Mouse (Mus musculus) liver, adult 2 months (tissue): ENCODE data around the gene Pes1. TPM values are rescaled to one million over a fixed set of nuclear protein-coding genes. Genes with fewer than 3 reads are reported as not detected.
"Not testable (repeated sequence)": the region's sequence is repeated elsewhere in the genome, so short reads cannot be mapped to it uniquely, and the experiment has no call there.

ENCODE experiments used
- DNase-seq: peaks from one replicate; pipeline ENCODE4 v3.0.0-alpha.2; 2011; ENCODE audit warnings: low read depth, low spot score; ENCODE audit errors: extremely low read depth
- H3K27ac ChIP-seq: fragments of 200-500 bp; replicated peaks from 2 replicates; pipeline ENCODE4 v1.5.1; 2012; ENCODE audit warnings: low read depth, mild to moderate bottlenecking, control low read depth, inconsistent platforms, low read length; ENCODE audit not compliant: insufficient read depth
- H3K27me3 ChIP-seq: fragments of 200-500 bp; 2 replicates; pipeline ENCODE4 v1.6.1; 2012; ENCODE audit warnings: mild to moderate bottlenecking, moderate library complexity, low read length, inconsistent platforms; ENCODE audit not compliant: control insufficient read depth, insufficient read depth
- H3K36me3 ChIP-seq: fragments of 200-500 bp; 2 replicates; pipeline ENCODE4 v1.6.1; 2012; ENCODE audit warnings: low read length, inconsistent platforms; ENCODE audit not compliant: control insufficient read depth, insufficient read depth
- H3K4me1 ChIP-seq: fragments of 200-500 bp; 2 replicates; pipeline ENCODE4 v1.6.1; 2011; ENCODE audit warnings: low read length; ENCODE audit not compliant: control insufficient read depth, insufficient read depth
- H3K4me3 ChIP-seq: fragments of 200-500 bp; 2 replicates; pipeline ENCODE4 v1.5.1; 2011; ENCODE audit warnings: low read depth, mild to moderate bottlenecking, control low read depth, low read length, moderate library complexity; ENCODE audit not compliant: insufficient read depth
- H3K79me2 ChIP-seq: fragments of 200-500 bp; 2 replicates; pipeline ENCODE4 v1.6.1; 2012; ENCODE audit warnings: inconsistent platforms, mild to moderate bottlenecking, low read length, moderate library complexity; ENCODE audit not compliant: control insufficient read depth, insufficient read depth
- H3K9ac ChIP-seq: fragments of 200-500 bp; 2 replicates; pipeline ENCODE4 v1.6.1; 2012; ENCODE audit warnings: low read depth, mild to moderate bottlenecking, control low read depth, inconsistent platforms, low read length
- CTCF ChIP-seq: fragments of 200-500 bp; IDR thresholded peaks from 2 replicates; pipeline ENCODE4 v1.5.1; 2011; ENCODE audit warnings: low read depth, low read length, control low read depth
- POLR2A ChIP-seq: fragments of 200-500 bp; IDR thresholded peaks from 2 replicates; pipeline ENCODE4 v1.6.1; 2011; ENCODE audit warnings: low read length, control low read depth; ENCODE audit not compliant: insufficient read depth; ENCODE audit errors: extremely low read depth
- WGBS: fragments of 180-500 bp; shearing (Covaris S2); methylation state at CpG from one replicate; pipeline ENCODE4 v1.1.7; 2018; 5-methylcytosine and 5-hydroxymethylcytosine counted together
- polyA plus RNA-seq: library from polyadenylated mRNA; depleted of rRNA; stranded (reverse); fragments of >200 nt; gene quantifications from 2 replicates; pipeline ENCODE4 v1.2.3, GENCODE M21; 2012
- total RNA-seq: library from RNA; depleted of rRNA; stranded (reverse); fragments of >200 nt; gene quantifications from 2 replicates; pipeline ENCODE4 v1.2.3, GENCODE M21; 2014

Pes1 gene
- total and polyA plus RNA-seq, 2 experiments: 20.8 to 22.2 TPM

DNA sequence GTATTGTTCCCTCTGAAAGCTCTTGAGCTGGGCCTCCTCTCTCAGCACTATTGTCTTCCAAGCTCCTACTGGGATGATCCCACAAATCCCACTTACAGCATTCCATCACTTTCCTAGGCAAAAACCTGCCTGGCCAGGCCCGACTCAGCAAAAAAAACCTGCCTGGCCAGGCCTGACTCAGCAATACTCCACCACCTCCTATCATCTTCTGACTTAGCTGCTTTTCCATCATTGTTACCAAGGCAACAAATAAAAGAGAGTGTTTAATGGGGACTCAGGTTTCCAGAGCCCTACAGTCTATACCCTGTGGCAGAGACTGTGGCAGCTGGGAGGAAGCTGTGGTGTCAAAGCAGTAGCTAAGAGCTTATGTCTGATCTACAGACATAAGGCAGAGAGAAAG lies 48.8 kb downstream of the Pes1 start:
- H3K36me3 ChIP-seq: no peaks in the 10 kb centered on the region
- 0 out of 2 replicates have a peak, but pooled peaks cover 1% of the 10 kb centered on the region for H3K4me1 ChIP-seq
- no peak overlapping the region for H3K9ac ChIP-seq
- DNase-seq: no peak
- WGBS: 84% methylated on average over 1 of the region's 1 CpGs
- no peaks in the 10 kb centered on the region for H3K27me3 ChIP-seq
- no peak overlapping the region for H3K4me3 ChIP-seq
- no peak for TF ChIP-seq CTCF
- no peak for TF ChIP-seq POLR2A
- no peaks in the 10 kb centered on the region for H3K79me2 ChIP-seq
- no peak overlapping the region for H3K27ac ChIP-seq

GRCm38 (mm10) chr11:4015796-4016195 lies 52.0 kb downstream of the Pes1 start:
- DNase-seq, H3K27ac ChIP-seq: not testable (repeated sequence)
- WGBS: 88% methylated on average over 14 of the region's 14 CpGs

DNA sequence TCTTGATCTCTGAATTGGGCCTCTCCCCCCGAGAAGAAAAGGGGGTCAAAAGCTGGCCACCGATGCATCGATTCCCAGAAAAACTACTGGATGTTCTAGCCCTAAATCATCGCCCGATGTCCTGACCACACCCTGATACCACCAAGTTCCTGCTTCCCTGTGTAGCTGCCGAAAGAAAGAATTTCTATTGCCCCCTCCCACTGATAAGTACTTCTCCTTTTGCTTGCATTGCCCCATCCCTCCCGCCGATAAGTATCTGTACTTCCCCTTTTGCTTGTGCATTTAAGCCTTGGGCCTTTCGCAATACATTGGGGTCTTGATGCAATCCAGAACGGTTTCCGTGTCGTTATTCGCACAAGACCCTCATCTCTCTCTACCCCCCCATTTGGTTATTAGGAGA lies 58.3 kb downstream of the Pes1 start:
- not testable (repeated sequence) for H3K4me1 ChIP-seq, H3K9ac ChIP-seq, H3K27ac ChIP-seq, H3K79me2 ChIP-seq, H3K36me3 ChIP-seq, DNase-seq, H3K27me3 ChIP-seq, H3K4me3 ChIP-seq
- 84% methylated on average over 13 of the region's 13 CpGs for WGBS

More at GRCm38 (mm10) chr11:4015796-4016195, 52.0 kb downstream of the Pes1 start:
- H3K79me2 ChIP-seq, H3K27me3 ChIP-seq, H3K4me3 ChIP-seq, H3K36me3 ChIP-seq, H3K9ac ChIP-seq, H3K4me1 ChIP-seq: not testable (repeated sequence)

DNA sequence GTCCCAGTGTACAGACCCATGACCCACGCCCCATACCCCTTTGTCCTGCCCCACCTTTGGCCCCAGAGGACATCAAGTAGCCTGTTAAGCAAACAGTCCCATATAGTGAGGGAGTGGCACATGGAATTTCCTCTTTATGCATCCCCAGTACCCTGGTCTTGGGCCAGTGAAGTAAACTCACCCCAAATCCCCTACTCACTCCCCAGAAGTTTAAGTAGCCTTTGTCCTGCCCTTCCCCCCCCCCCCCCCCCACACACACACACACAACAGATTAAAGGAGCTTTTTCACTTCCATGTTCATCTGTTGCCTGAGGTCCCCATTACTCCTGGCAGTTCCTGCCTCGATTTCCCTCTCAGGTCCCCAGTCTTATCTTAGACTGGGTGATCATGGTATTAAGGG lies 59.5 kb downstream of the Pes1 start:
- Histone ChIP-seq H3K9ac (no peak overlapping the region), H3K36me3 (no peaks in the 10 kb centered on the region), H3K79me2 (no peaks in the 10 kb centered on the region), H3K4me1 (no peaks in the 10 kb centered on the region), H3K27me3 (no peaks in the 10 kb centered on the region), H3K4me3 (no peak overlapping the region), H3K27ac (no peak overlapping the region)
- 77% methylated on average over 2 of the region's 2 CpGs for WGBS
- TF ChIP-seq CTCF: no peak
- no peak for TF ChIP-seq POLR2A
- DNase-seq: no peak

DNA sequence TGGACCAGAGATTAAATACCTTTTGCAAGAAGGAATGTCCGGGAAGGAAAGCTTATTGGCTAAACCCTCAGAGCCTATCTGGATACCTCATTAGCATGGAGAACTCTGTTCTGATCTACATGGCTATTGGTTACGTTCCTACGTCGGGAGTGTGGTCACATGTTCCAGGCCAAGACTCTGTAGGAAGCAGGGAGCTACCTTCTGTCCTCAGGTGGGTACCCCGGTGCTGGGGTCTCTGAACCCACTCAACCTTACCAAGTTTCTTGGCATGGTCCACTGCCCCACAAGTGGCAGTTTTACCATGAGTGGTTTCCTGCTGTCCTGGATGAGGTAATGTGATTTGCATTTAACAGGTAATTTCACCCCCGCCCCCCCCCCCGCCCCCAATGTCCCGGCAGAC lies 63.3 kb downstream of the Pes1 start:
- H3K4me3 ChIP-seq: no peak overlapping the region
- H3K36me3 ChIP-seq: no peaks in the 10 kb centered on the region
- no peaks in the 10 kb centered on the region for H3K27me3 ChIP-seq
- no peak for DNase-seq
- WGBS: 88% methylated on average over 8 of the region's 8 CpGs
- TF ChIP-seq POLR2A: no peak
- no peak for TF ChIP-seq CTCF
- no peak overlapping the region for H3K27ac ChIP-seq
- H3K9ac ChIP-seq: no peak overlapping the region
- no peaks in the 10 kb centered on the region for H3K79me2 ChIP-seq
- H3K4me1 ChIP-seq: peaks cover 3% of the 10 kb centered on the region; the same call in 1 of the 2 replicates

DNA sequence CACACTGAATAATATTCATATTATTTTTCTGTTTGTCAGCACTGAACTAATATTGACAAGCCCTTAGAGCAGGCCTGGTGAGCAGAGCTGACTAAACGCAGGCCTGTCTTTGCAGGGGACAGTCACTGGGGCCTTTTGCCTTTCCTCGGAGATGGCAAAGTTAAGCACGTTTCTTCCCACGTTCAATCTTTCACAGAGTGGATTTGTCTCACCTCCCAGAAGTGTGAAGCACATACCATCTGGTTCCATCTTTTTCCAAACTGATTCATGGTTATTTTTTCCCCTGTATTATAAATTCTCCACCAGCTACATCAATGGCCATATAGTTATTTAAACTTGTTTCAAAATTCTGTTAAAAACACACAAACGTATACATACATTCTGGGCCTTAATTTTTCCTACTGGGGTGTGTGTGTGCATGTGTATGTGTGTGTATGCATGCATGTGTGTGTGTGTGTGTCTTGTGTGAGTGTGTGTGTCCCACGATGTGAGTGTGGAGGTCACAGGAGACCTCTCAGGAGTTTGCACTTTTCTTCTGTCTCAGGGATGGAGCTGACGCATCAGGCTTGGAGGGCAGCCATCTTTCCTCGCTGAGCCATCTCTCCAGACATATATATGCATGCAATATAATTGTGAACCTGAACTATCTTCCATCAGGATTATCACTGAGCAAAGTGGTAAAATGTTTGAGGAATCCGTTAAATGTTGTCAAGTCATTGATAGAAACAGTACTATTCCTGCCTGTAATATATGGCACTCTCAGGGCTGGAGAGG lies 64.0 kb downstream of the Pes1 start:
- no peak for TF ChIP-seq POLR2A
- no peak for TF ChIP-seq CTCF
- Histone ChIP-seq H3K4me1 (peaks cover 3% of the 10 kb centered on the region; the same call in 1 of the 2 replicates), H3K36me3 (no peaks in the 10 kb centered on the region), H3K27ac (no peak overlapping the region), H3K79me2 (peaks cover 5% of the 10 kb centered on the region; the same call in 1 of the 2 replicates), H3K4me3 (no peak overlapping the region), H3K27me3 (no peaks in the 10 kb centered on the region), H3K9ac (no peak overlapping the region)
- DNase-seq: no peak
- 70% methylated on average over 9 of the region's 9 CpGs for WGBS
